Comparison of ENCODE assay signal across 30 mouse cellular contexts in the genomic region with DNA sequence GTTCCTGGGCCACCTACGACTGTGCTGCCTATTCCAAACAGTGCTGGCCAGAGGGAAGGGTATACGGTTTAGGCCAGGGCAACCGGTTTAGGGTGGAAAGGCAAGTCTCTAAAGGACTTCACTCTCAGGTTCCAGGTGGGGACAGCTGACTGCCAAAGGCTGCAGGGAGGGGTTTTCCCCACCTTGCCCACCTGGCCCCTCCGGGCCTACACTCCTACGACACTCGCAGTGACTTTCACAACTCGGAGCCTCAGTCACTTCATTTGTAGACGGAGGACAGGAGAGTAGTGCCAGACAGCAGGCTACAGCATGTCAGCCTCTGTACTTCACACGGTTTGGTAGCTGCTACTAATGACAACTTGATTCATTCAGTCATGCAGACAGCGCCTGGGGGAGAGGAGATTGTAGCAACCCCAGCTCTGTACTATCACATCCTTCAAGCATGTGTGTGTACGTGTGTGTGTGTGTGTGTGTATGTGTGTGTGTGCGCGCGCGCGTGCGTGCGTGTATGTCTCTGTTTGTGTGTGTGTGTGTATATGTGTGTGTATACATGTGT. TPM values are rescaled to one million over a fixed set of nuclear protein-coding genes. Genes with fewer than 3 reads are reported as not detected.
DNase-seq lines count a peak whose midpoint lies in the region; ATAC-seq lines count a peak whose summit lies in the region.
"Had no signal": no experiment of that assay in that cellular context is flagged by ENCODE, and none has a peak within 500 bp of the region (broad histone marks: within the 10 kb centered on the region; RNA-seq: fewer than 3 reads in every experiment).

No protein-coding gene starts in this region.

- no peak for DNase-seq in embryonic facial prominence, embryonic 11.5 days (ENCODE audit: low spot score)
- no peak for DNase-seq in embryonic facial prominence, embryonic 10.5 days (ENCODE audit: low spot score)
- no peak for DNase-seq in lung, postnatal 25 days (ENCODE audit: low spot score)
- DNase-seq in A20 (ENCODE audit: low read depth, low spot score) = peak; percentile 26
- DNase-seq in fat pad, adult 2 months (ENCODE audit: extremely low read depth, low read depth, low spot score) = peak; percentile 100
- no peak for DNase-seq in embryo, embryonic 10.5 days (ENCODE audit: low spot score)
- DNase-seq in spleen, adult 12 weeks (ENCODE audit: low spot score) = no peak
- DNase-seq: adrenal gland, postnatal 10 days; cerebellum, adult 9-11 months; gastrocnemius, postnatal 10 days; heart, adult 11 months; heart, postnatal 4 days; kidney, adult 9 months; kidney, postnatal 25 days; liver; lung, adult 2 months; right cerebral cortex, postnatal 4 days had no signal

- H3K27ac ChIP-seq in embryonic facial prominence, embryonic 11.5 days (replicated peaks; ENCODE audit: low read depth, low read length) = no peak overlapping the region
- no peak overlapping the region; the same call in 1 of the 2 replicates for H3K27ac ChIP-seq in embryonic facial prominence, embryonic 10.5 days (replicated peaks)
- peak overlapping the region; percentile 68 for H3K27ac ChIP-seq in lung, embryonic 15.5 days
- H3K27ac ChIP-seq: forebrain, embryonic 13.5 days; hindbrain, embryonic 13.5 days; layer of hippocampus, adult 2 months; left cerebral cortex, adult 2 months; liver, embryonic 14.5 days; midbrain, embryonic 10.5 days; midbrain, embryonic 15.5 days had no signal

- WGBS in embryonic facial prominence, embryonic 11.5 days = 81% methylated on average over 18 of the region's 18 CpGs
- 89% methylated on average over 18 of the region's 18 CpGs for WGBS in embryonic facial prominence, embryonic 10.5 days
- 59% methylated on average over 18 of the region's 18 CpGs for WGBS in lung, embryonic 15.5 days

- no peaks in the 10 kb centered on the region for H3K36me3 ChIP-seq in embryonic facial prominence, embryonic 11.5 days (replicated peaks; ENCODE audit: control insufficient read depth, insufficient read depth, low read depth, low read length)
- H3K36me3 ChIP-seq in embryonic facial prominence, embryonic 10.5 days (replicated peaks) = no peaks in the 10 kb centered on the region
- H3K36me3 ChIP-seq in lung, embryonic 15.5 days = no peaks in the 10 kb centered on the region
- H3K36me3 ChIP-seq: G1E; heart, embryonic 12.5 days; hindbrain, embryonic 13.5 days; midbrain, embryonic 10.5 days; midbrain, embryonic 15.5 days had no signal

- H3K4me2 ChIP-seq in embryonic facial prominence, embryonic 11.5 days (ENCODE audit: low read depth, low read length) = no peak overlapping the region
- no peak overlapping the region for H3K4me2 ChIP-seq in lung, embryonic 15.5 days
- H3K4me2 ChIP-seq: forebrain, embryonic 13.5 days; heart, embryonic 12.5 days; hindbrain, embryonic 13.5 days; midbrain, embryonic 15.5 days had no signal

- H3K4me3 ChIP-seq in embryonic facial prominence, embryonic 11.5 days (ENCODE audit: low read depth, low read length) = no peak overlapping the region
- H3K4me3 ChIP-seq in embryonic facial prominence, embryonic 10.5 days = no peak overlapping the region
- H3K4me3 ChIP-seq in lung, embryonic 15.5 days = no peak overlapping the region
- H3K4me3 ChIP-seq: erythroblast, embryonic 14.5 days; forebrain, embryonic 13.5 days; heart, embryonic 12.5 days; hindbrain, embryonic 13.5 days; layer of hippocampus, adult 2 months; left cerebral cortex, adult 2 months; midbrain, embryonic 10.5 days; midbrain, embryonic 15.5 days had no signal

- H3K27me3 ChIP-seq in embryonic facial prominence, embryonic 11.5 days (ENCODE audit: control insufficient read depth, insufficient read depth, low read length) = no peaks in the 10 kb centered on the region
- H3K27me3 ChIP-seq in embryonic facial prominence, embryonic 10.5 days (replicated peaks; ENCODE audit: low read depth, poor library complexity, severe bottlenecking) = no peaks in the 10 kb centered on the region
- no peaks in the 10 kb centered on the region for H3K27me3 ChIP-seq in lung, embryonic 15.5 days
- H3K27me3 ChIP-seq: forebrain, embryonic 13.5 days; heart, embryonic 12.5 days; hindbrain, embryonic 13.5 days; midbrain, embryonic 15.5 days had no signal

- no peak overlapping the region for H3K9ac ChIP-seq in embryonic facial prominence, embryonic 11.5 days (replicated peaks; ENCODE audit: low read length)
- no peak overlapping the region for H3K9ac ChIP-seq in lung, embryonic 15.5 days
- H3K9ac ChIP-seq: forebrain, embryonic 13.5 days; heart, embryonic 12.5 days; hindbrain, embryonic 13.5 days; liver, embryonic 14.5 days; midbrain, embryonic 15.5 days had no signal

- ATAC-seq in embryonic facial prominence, embryonic 11.5 days (replicated peaks; ENCODE audit: insufficient number of reproducible peaks, low FRiP score, low TSS enrichment, low read depth) = 0 out of 2 replicates have a peak, but pooled peaks have one; percentile 32
- no peak for ATAC-seq in lung, embryonic 15.5 days (ENCODE audit: borderline replicate concordance, extremely low read depth, low FRiP score, low TSS enrichment)
- ATAC-seq: forebrain, embryonic 13.5 days; intestine, embryonic 16.5 days; midbrain, embryonic 15.5 days had no signal

- no peaks in the 10 kb centered on the region for H3K9me3 ChIP-seq in embryonic facial prominence, embryonic 11.5 days (replicated peaks; ENCODE audit: control insufficient read depth, low read length)
- no peaks in the 10 kb centered on the region for H3K9me3 ChIP-seq in embryonic facial prominence, embryonic 10.5 days
- H3K9me3 ChIP-seq in lung, embryonic 15.5 days = no peaks in the 10 kb centered on the region
- H3K9me3 ChIP-seq: forebrain, embryonic 13.5 days; G1E; heart, embryonic 12.5 days; hindbrain, embryonic 13.5 days; midbrain, embryonic 10.5 days; midbrain, embryonic 15.5 days had no signal

- no peaks in the 10 kb centered on the region for H3K4me1 ChIP-seq in embryonic facial prominence, embryonic 11.5 days (ENCODE audit: control insufficient read depth, insufficient read depth, low read length)
- peaks cover 30% of the 10 kb centered on the region for H3K4me1 ChIP-seq in embryonic facial prominence, embryonic 10.5 days
- H3K4me1 ChIP-seq in lung, embryonic 15.5 days = peaks cover 50% of the 10 kb centered on the region

RNA-seq across cellular contexts. Expression of a gene that starts 20.6 kb away (rescaled TPM):
- polyA plus RNA-seq in embryonic facial prominence, embryonic 11.5 days (2014; fragmentation: Nextera tagmentation; extraction: Ambion mirVana) = 6.0 and 6.8 TPM in 2 replicates
- 4.1 and 5.1 TPM in 2 replicates for polyA plus RNA-seq in embryonic facial prominence, embryonic 10.5 days (2016; fragmentation: Nextera tagmentation; extraction: Ambion mirVana)
- 23.1 and 25.6 TPM in 2 replicates for polyA plus RNA-seq in lung, embryonic 15.5 days (2015; fragmentation: Nextera tagmentation; extraction: Ambion mirVana)

RNA-seq across cellular contexts. Expression of a gene that starts 38.3 kb away (rescaled TPM):
- polyA plus RNA-seq in embryonic facial prominence, embryonic 11.5 days (2014; fragmentation: Nextera tagmentation; extraction: Ambion mirVana) = 577 and 608 TPM in 2 replicates
- 580 and 594 TPM in 2 replicates for polyA plus RNA-seq in embryonic facial prominence, embryonic 10.5 days (2016; fragmentation: Nextera tagmentation; extraction: Ambion mirVana)
- polyA plus RNA-seq in lung, embryonic 15.5 days (2015; fragmentation: Nextera tagmentation; extraction: Ambion mirVana) = 634 and 662 TPM in 2 replicates

RNA-seq across cellular contexts. Expression of a gene that starts 42.9 kb away (rescaled TPM):
- 0.85 and 1.4 TPM in 2 replicates for polyA plus RNA-seq in embryonic facial prominence, embryonic 11.5 days (2014; fragmentation: Nextera tagmentation; extraction: Ambion mirVana)
- polyA plus RNA-seq in embryonic facial prominence, embryonic 10.5 days (2016; fragmentation: Nextera tagmentation; extraction: Ambion mirVana) = 1.0 and 1.1 TPM in 2 replicates
- 0.06 TPM in 1 of 2 replicates, not detected in the other for polyA plus RNA-seq in lung, embryonic 15.5 days (2015; fragmentation: Nextera tagmentation; extraction: Ambion mirVana)
- polyA plus RNA-seq: erythroblast, embryonic 14.5 days; G1E had no signal

RNA-seq across cellular contexts. Expression of a gene that starts 52.6 kb away (rescaled TPM):
- not detected in 2 replicates for polyA plus RNA-seq in embryonic facial prominence, embryonic 11.5 days (2014; fragmentation: Nextera tagmentation; extraction: Ambion mirVana)
- not detected in 2 replicates for polyA plus RNA-seq in embryonic facial prominence, embryonic 10.5 days (2016; fragmentation: Nextera tagmentation; extraction: Ambion mirVana)
- polyA plus RNA-seq in lung, embryonic 15.5 days (2015; fragmentation: Nextera tagmentation; extraction: Ambion mirVana) = not detected in 2 replicates
- polyA plus RNA-seq: erythroblast, embryonic 14.5 days; forebrain, embryonic 13.5 days; G1E; hindbrain, embryonic 13.5 days; intestine, embryonic 16.5 days; liver, embryonic 14.5 days; lung, adult 2 months; midbrain, embryonic 10.5 days; midbrain, embryonic 15.5 days; neural tube, embryonic 11.5 days had no signal

Comparison
In these comparisons a context has a peak if more than half of its experiments do, and no peak if none do; other contexts are left out.
1. DNase-seq: peak in A20 (single experiment) and fat pad, adult 2 months (single experiment); none in embryonic facial prominence, embryonic 11.5 days (single experiment), embryonic facial prominence, embryonic 10.5 days (single experiment), lung, postnatal 25 days (single experiment), embryo, embryonic 10.5 days (single experiment) and spleen, adult 12 weeks (single experiment).